Mouse (Mus musculus): ENCODE results near the gene Sfxn3. TPM values are rescaled to one million over a fixed set of nuclear protein-coding genes. Genes with fewer than 3 reads are reported as not detected.

The Sfxn3 gene
- total and polyA plus RNA-seq, 3 experiments, result 5.0 to 10.6 TPM; not detected in 1

- DNase-seq (ENCODE audit: low read depth, low spot score), result peak; percentile 78
- Histone ChIP-seq H3K27me3 (ENCODE audit: control insufficient read depth in 1 of 2, insufficient read depth in 2 of 2, low read length in 2 of 2) (no peaks in the 10 kb centered on the region), H3K9me3 (replicated peaks; ENCODE audit: insufficient read depth, low read length) (no peaks in the 10 kb centered on the region), H3K4me3 (ENCODE audit: control insufficient read depth in 1 of 2, insufficient read depth in 1 of 2, low read depth in 2 of 2, low read length in 2 of 2) (peak overlapping the region in 1 of 2 experiments; percentile 1; a peak in 1 of 4 replicates), H3K4me1 (ENCODE audit: control insufficient read depth in 1 of 2, insufficient read depth in 2 of 2, low read length in 2 of 2) (peaks cover 8 to 17% of the 10 kb centered on the region in 2 experiments), H3K27ac (ENCODE audit: control insufficient read depth, low read depth, low read length) (peak overlapping the region; percentile 57), H3K79me2 (ENCODE audit: control insufficient read depth, insufficient read depth, low read length, poor library complexity) (no peaks in the 10 kb centered on the region), H3K9ac (ENCODE audit: control insufficient read depth, low read depth, low read length, poor library complexity, severe bottlenecking) (peak overlapping the region; percentile 13; the same call in 1 of the 2 replicates), H3K36me3 (ENCODE audit: control insufficient read depth in 1 of 2, insufficient read depth in 2 of 2, low read length in 2 of 2) (peaks cover 0 to 17% of the 10 kb centered on the region in 2 experiments; a peak in 2 of 4 replicates)
- TF ChIP-seq CHD1 (IDR thresholded peaks at IDR 0.05; ENCODE audit: low read depth, low read length), result no peak
- TF ChIP-seq NELFE (IDR thresholded peaks at IDR 0.05; ENCODE audit: low read depth, low read length), result no peak
- TF ChIP-seq ZNF384 (IDR thresholded peaks at IDR 0.05; ENCODE audit: low read depth, low read length), result no peak; the same call in none of the 2 replicates
- peak; percentile 70 for TF ChIP-seq TAL1 (IDR thresholded peaks at IDR 0.05; ENCODE audit: low read length)
- 0 out of 2 replicates have a peak, but pooled peaks have one; percentile 41 for TF ChIP-seq MAX (IDR thresholded peaks at IDR 0.05; ENCODE audit: low read length)
- 0 out of 2 replicates have a peak, but pooled peaks have one; percentile 47 for TF ChIP-seq HCFC1 (IDR thresholded peaks at IDR 0.05; ENCODE audit: low read depth, low read length)
- TF ChIP-seq JUND (IDR thresholded peaks at IDR 0.05; ENCODE audit: low read depth, low read length), result 0 out of 2 replicates have a peak, but pooled peaks have one; percentile 67
- TF ChIP-seq SMC3 (IDR thresholded peaks at IDR 0.05; ENCODE audit: low read depth, low read length), result no peak
- no peak for TF ChIP-seq BHLHE40 (IDR thresholded peaks at IDR 0.05; ENCODE audit: borderline replicate concordance, low read depth, low read length)
- no peak for TF ChIP-seq E2F4 (IDR thresholded peaks at IDR 0.05; ENCODE audit: borderline replicate concordance, low read depth, low read length)
- TF ChIP-seq TCF12 (IDR thresholded peaks at IDR 0.05; ENCODE audit: low read depth, low read length), result peak; percentile 93
- TF ChIP-seq CTCF (IDR thresholded peaks at IDR 0.05 in 2 of 3, conservative IDR thresholded peaks at IDR 0.05 in 1 of 3; ENCODE audit: control insufficient read depth in 1 of 3, insufficient read depth in 1 of 3, low read depth in 2 of 3, low read length in 3 of 3, poor library complexity in 1 of 3, severe bottlenecking in 1 of 3), result no peak
- peak; percentile 98 for TF ChIP-seq GATA1 (IDR thresholded peaks at IDR 0.05; ENCODE audit: low read depth, low read length)
- TF ChIP-seq MAFK (IDR thresholded peaks at IDR 0.05; ENCODE audit: borderline replicate concordance, low read depth, low read length), result peak; percentile 73
- TF ChIP-seq KAT2A (conservative IDR thresholded peaks at IDR 0.05; ENCODE audit: low read depth, low read length), result no peak
- TF ChIP-seq POLR2AphosphoS2 (IDR thresholded peaks at IDR 0.05; ENCODE audit: low read length), result no peak
- TF ChIP-seq UBTF (IDR thresholded peaks at IDR 0.05; ENCODE audit: borderline replicate concordance, insufficient read depth, low read depth, low read length), result no peak
- TF ChIP-seq ZC3H11A (IDR thresholded peaks at IDR 0.05; ENCODE audit: low read depth, low read length), result no peak
- peak; percentile 65; the same call in 1 of the 2 replicates for TF ChIP-seq SIN3A (IDR thresholded peaks at IDR 0.05; ENCODE audit: low read length)
- TF ChIP-seq GABPA (IDR thresholded peaks at IDR 0.05; ENCODE audit: low read depth, low read length), result no peak
- TF ChIP-seq CHD2 (IDR thresholded peaks at IDR 0.05; ENCODE audit: low read length), result no peak; the same call in 1 of the 2 replicates
- TF ChIP-seq ZKSCAN1 (IDR thresholded peaks at IDR 0.05; ENCODE audit: low read depth, low read length), result no peak
- peak; percentile 71 for TF ChIP-seq RCOR1 (IDR thresholded peaks at IDR 0.05; ENCODE audit: low read depth, low read length)
- TF ChIP-seq POLR2A (IDR thresholded peaks at IDR 0.05; ENCODE audit: control insufficient read depth in 1 of 2, insufficient read depth in 1 of 2, low read depth in 1 of 2, low read length in 2 of 2, poor library complexity in 1 of 2), result peak in 1 of 2 experiments; percentile 33; a peak in 1 of 4 replicates
- no peak for TF ChIP-seq MYC (IDR thresholded peaks at IDR 0.05; ENCODE audit: low read depth, low read length)
- TF ChIP-seq ZMIZ1 (IDR thresholded peaks at IDR 0.05; ENCODE audit: low read depth, low read length), result no peak
- TF ChIP-seq MEF2A (IDR thresholded peaks at IDR 0.05; ENCODE audit: extremely low read depth, insufficient replicate concordance, low read depth, low read length, poor library complexity, severe bottlenecking), result no peak
- TF ChIP-seq EP300 (IDR thresholded peaks at IDR 0.05; ENCODE audit: low read depth in 1 of 2, low read length in 2 of 2), result peak; percentile 89 to 96
- TF ChIP-seq POLR2AphosphoS5 (IDR thresholded peaks at IDR 0.05; ENCODE audit: borderline replicate concordance, low read depth, low read length), result no peak
- peak; percentile 68 for TF ChIP-seq ETS1 (IDR thresholded peaks at IDR 0.05; ENCODE audit: low read depth, low read length)
- peak; percentile 99 for TF ChIP-seq TBP (IDR thresholded peaks at IDR 0.05; ENCODE audit: low read depth, low read length)
- no peak for TF ChIP-seq USF1 (IDR thresholded peaks at IDR 0.05; ENCODE audit: low read depth, low read length)
- TF ChIP-seq MAZ (IDR thresholded peaks at IDR 0.05; ENCODE audit: low read depth, low read length), result no peak
- TF ChIP-seq ELF1 (IDR thresholded peaks at IDR 0.05; ENCODE audit: low read depth, low read length), result no peak
- no peak for TF ChIP-seq RAD21 (IDR thresholded peaks at IDR 0.05; ENCODE audit: low read depth, low read length)
- TF ChIP-seq MYB (IDR thresholded peaks at IDR 0.05; ENCODE audit: low read depth, low read length), result no peak
Observed at GRCm38 (mm10) chr19:45067758-45068510, 20.6 kb downstream of the Sfxn3 start.

All from MEL (cell line).